Mouse (Mus musculus) hindbrain, embryonic 10.5 days (tissue): ENCODE results near the gene Cops8. TPM values are rescaled to one million over a fixed set of nuclear protein-coding genes. Genes with fewer than 3 reads are reported as not detected.

ENCODE experiments used
- DNase-seq: peaks from one replicate; pipeline ENCODE4 v3.0.0-alpha.2; 2017; ENCODE audit warnings: low spot score
- H3K27ac ChIP-seq: fragments of 300-500 bp; sonication (generic); 2 replicates; pipeline ENCODE4 v1.5.1; 2016; ENCODE audit warnings: mild to moderate bottlenecking, moderate library complexity
- H3K27me3 ChIP-seq: fragments of 300-500 bp; sonication (generic); 2 replicates; pipeline ENCODE4 v1.6.1; 2016; ENCODE audit warnings: mild to moderate bottlenecking; ENCODE audit not compliant: poor library complexity, insufficient read depth, severe bottlenecking
- H3K36me3 ChIP-seq: fragments of 300-500 bp; sonication (generic); 2 replicates; pipeline ENCODE4 v1.6.1; 2016; ENCODE audit warnings: mild to moderate bottlenecking, moderate library complexity
- H3K4me1 ChIP-seq: fragments of 300-500 bp; sonication (generic); replicated peaks from 2 replicates; pipeline ENCODE4 v1.6.1; 2016; ENCODE audit warnings: mild to moderate bottlenecking
- H3K4me3 ChIP-seq: fragments of 300-500 bp; sonication (generic); 2 replicates; pipeline ENCODE4 v1.5.1; 2016; ENCODE audit warnings: mild to moderate bottlenecking, moderate library complexity
- H3K9me3 ChIP-seq: fragments of 300-500 bp; sonication (generic); 2 replicates; pipeline ENCODE4 v1.6.1; 2016; ENCODE audit warnings: mild to moderate bottlenecking, moderate library complexity
- WGBS: fragments of 180-500 bp; shearing (Covaris S2); methylation state at CpG from one replicate; pipeline ENCODE4 v1.1.7; 2016; 5-methylcytosine and 5-hydroxymethylcytosine counted together
- polyA plus RNA-seq: library from polyadenylated mRNA; unstranded; fragments of >200 nt; fragmentation: Nextera tagmentation; extraction: Ambion mirVana; gene quantifications from 2 replicates; pipeline ENCODE4 v1.2.1, GENCODE M21; 2016

The Cops8 gene
- polyA plus RNA-seq, 1 experiment from 2014 or later = 193 TPM

DNA sequence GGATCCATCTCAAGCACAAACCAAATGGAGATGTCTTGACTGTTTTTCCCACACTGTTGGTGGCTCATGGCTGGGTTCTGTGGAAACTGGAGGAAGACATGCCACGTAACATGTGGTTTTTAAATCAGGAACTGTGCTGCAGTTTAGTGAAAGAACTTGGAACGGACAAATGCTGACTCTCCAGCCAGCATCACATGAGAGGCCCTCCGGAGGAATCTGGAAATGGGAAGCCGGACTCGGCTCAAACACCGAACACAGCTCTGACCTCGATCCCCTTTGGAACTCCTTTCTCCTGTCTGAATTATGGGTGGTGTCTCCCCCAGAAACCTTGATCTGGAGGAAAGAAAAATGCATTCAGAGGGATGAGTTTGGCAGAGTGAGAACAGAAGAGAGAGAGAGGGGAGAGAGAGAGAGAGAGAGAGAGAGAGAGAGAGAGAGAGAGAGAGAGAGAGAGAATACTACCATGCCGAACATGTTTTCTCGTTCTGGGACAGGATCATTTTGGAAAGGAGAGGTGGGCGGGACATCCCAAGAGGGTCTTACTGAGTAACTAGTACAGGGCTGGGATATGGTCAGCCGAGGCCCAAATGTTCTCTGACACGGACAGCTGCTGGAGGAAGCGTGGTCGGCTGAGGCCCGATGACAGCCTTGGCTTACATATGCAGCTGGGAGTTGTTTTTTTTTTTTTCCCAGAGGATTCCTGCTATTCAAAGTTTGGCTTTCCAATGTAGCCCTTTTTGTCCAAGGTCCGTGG is 53.9 kb downstream of the Cops8 start:
- H3K4me3 ChIP-seq = no peak overlapping the region
- H3K27me3 ChIP-seq = no peaks in the 10 kb centered on the region
- no peaks in the 10 kb centered on the region for H3K9me3 ChIP-seq
- H3K4me1 ChIP-seq = peaks cover 3% of the 10 kb centered on the region
- no peak overlapping the region for H3K27ac ChIP-seq
- DNase-seq = no peak
- no peaks in the 10 kb centered on the region for H3K36me3 ChIP-seq
- WGBS = 87% methylated on average over 16 of the region's 16 CpGs

- no peaks in the 10 kb centered on the region for H3K27me3 ChIP-seq
- no peaks in the 10 kb centered on the region for H3K4me1 ChIP-seq
- 87% methylated on average over 10 of the region's 10 CpGs for WGBS
- H3K9me3 ChIP-seq = no peaks in the 10 kb centered on the region
- H3K27ac ChIP-seq = no peak overlapping the region
- H3K36me3 ChIP-seq = no peaks in the 10 kb centered on the region
- no peak overlapping the region for H3K4me3 ChIP-seq
- no peak for DNase-seq
Observed at GRCm38 (mm10) chr1:90657292-90658050, 54.7 kb downstream of the Cops8 start.

GRCm38 (mm10) chr1:90658581-90658980 is 55.8 kb downstream of the Cops8 start:
- no peaks in the 10 kb centered on the region for H3K36me3 ChIP-seq
- WGBS = 94% methylated on average over 3 of the region's 3 CpGs
- H3K4me1 ChIP-seq = no peaks in the 10 kb centered on the region
- no peaks in the 10 kb centered on the region for H3K27me3 ChIP-seq
- no peak overlapping the region for H3K27ac ChIP-seq
- no peaks in the 10 kb centered on the region for H3K9me3 ChIP-seq
- no peak for DNase-seq
- H3K4me3 ChIP-seq = no peak overlapping the region

DNA sequence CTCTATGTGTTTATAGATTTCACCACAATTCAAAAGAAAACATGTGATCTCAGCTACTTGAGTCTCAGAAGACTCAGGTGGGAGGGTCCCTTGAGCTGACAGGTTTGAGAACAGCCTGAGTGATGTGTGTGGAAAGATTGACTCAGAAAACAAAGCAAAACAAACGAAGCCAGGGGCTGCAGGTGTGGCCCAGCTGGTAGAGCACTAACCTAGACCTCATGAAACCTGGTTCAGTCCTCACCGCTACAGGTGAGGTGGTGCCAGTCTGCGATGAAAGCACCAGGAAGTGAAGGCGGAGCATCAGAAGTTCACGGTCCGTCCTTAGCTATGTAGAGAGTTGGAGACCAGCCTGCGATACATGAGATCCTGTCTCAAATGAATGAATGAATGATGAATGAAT is 57.4 kb downstream of the Cops8 start:
- Histone ChIP-seq H3K9me3 (no peaks in the 10 kb centered on the region), H3K4me3 (no peak overlapping the region), H3K27ac (no peak overlapping the region), H3K36me3 (no peaks in the 10 kb centered on the region), H3K4me1 (no peaks in the 10 kb centered on the region), H3K27me3 (no peaks in the 10 kb centered on the region)
- no peak for DNase-seq
- 89% methylated on average over 7 of the region's 7 CpGs for WGBS

GRCm38 (mm10) chr1:90662491-90662890 is 59.7 kb downstream of the Cops8 start:
- whole genome bisulfite sequencing = 73% methylated on average over 6 of the region's 6 CpGs
- H3K4me3 ChIP-seq = no peak overlapping the region
- H3K4me1 ChIP-seq = no peaks in the 10 kb centered on the region
- H3K27ac ChIP-seq = no peak overlapping the region
- DNase-seq = no peak
- no peaks in the 10 kb centered on the region for H3K27me3 ChIP-seq
- no peaks in the 10 kb centered on the region for H3K36me3 ChIP-seq
- H3K9me3 ChIP-seq = no peaks in the 10 kb centered on the region

Other genes starting within 250 kb of the Cops8 start
- 4.1 and 4.7 TPM in 2 replicates for gene Col6a3, start 241.0 kb downstream of the Cops8 start, polyA plus RNA-seq